Mouse (Mus musculus): ENCODE data around the gene Ring1. TPM values are rescaled to one million over a fixed set of nuclear protein-coding genes. Genes with fewer than 3 reads are reported as not detected.

Gene Ring1
- polyA plus RNA-seq, 1 experiment from 2014 or later: 22.4 TPM

GRCm38 (mm10) chr17:34026917-34027655, 2.6 kb upstream of the Ring1 start:
- Histone ChIP-seq H3K4me3 (peak overlapping the region; percentile 87), H3K27me3 (no peaks in the 10 kb centered on the region), H3K9me3 (no peaks in the 10 kb centered on the region), H3K4me2 (peak overlapping the region; percentile 100), H3K9ac (peak overlapping the region; percentile 96), H3K36me3 (peaks cover 33% of the 10 kb centered on the region), H3K27ac (replicated peaks) (peak overlapping the region; percentile 99), H3K4me1 (replicated peaks) (peaks cover 73% of the 10 kb centered on the region)
- no peak for ATAC-seq (ENCODE audit: low read depth)
- WGBS: 4% methylated on average over 36 of the region's 36 CpGs

- no peaks in the 10 kb centered on the region for H3K9me3 ChIP-seq
- H3K4me3 ChIP-seq: peak overlapping the region; percentile 87
- H3K27ac ChIP-seq (replicated peaks): peak overlapping the region; percentile 99
- H3K27me3 ChIP-seq: no peaks in the 10 kb centered on the region
- ATAC-seq (ENCODE audit: low read depth): no peak
- WGBS: 11% methylated on average over 2 of the region's 2 CpGs
- H3K9ac ChIP-seq: peak overlapping the region; percentile 96
- peaks cover 41% of the 10 kb centered on the region for H3K36me3 ChIP-seq
- H3K4me2 ChIP-seq: peak overlapping the region; percentile 100
- H3K4me1 ChIP-seq (replicated peaks): peaks cover 73% of the 10 kb centered on the region
Observed at GRCm38 (mm10) chr17:34026221-34026620, 1.7 kb upstream of the Ring1 start.

GRCm38 (mm10) chr17:34025756-34026151, 1.3 kb upstream of the Ring1 start:
- WGBS: 4% methylated on average over 7 of the region's 7 CpGs
- Histone ChIP-seq H3K9ac (peak overlapping the region; percentile 96), H3K27ac (replicated peaks) (peak overlapping the region; percentile 99), H3K36me3 (peaks cover 45% of the 10 kb centered on the region), H3K4me1 (replicated peaks) (peaks cover 71% of the 10 kb centered on the region), H3K9me3 (no peaks in the 10 kb centered on the region), H3K4me3 (peak overlapping the region; percentile 87), H3K4me2 (peak overlapping the region; percentile 100), H3K27me3 (no peaks in the 10 kb centered on the region)
- ATAC-seq (ENCODE audit: low read depth): peak; percentile 13

- H3K4me2 ChIP-seq: peak overlapping the region; percentile 100
- no peaks in the 10 kb centered on the region for H3K27me3 ChIP-seq
- peaks cover 51% of the 10 kb centered on the region for H3K36me3 ChIP-seq
- H3K9me3 ChIP-seq: 0 out of 2 replicates have a peak, but pooled peaks cover 6% of the 10 kb centered on the region
- ATAC-seq (ENCODE audit: low read depth): peak; percentile 5; the same call in 1 of the 2 replicates
- H3K27ac ChIP-seq (replicated peaks): peak overlapping the region; percentile 99
- H3K4me1 ChIP-seq (replicated peaks): peaks cover 64% of the 10 kb centered on the region
- WGBS: under 1% methylated on average over 56 of the region's 57 CpGs
- peak overlapping the region; percentile 87 for H3K4me3 ChIP-seq
- peak overlapping the region; percentile 96 for H3K9ac ChIP-seq
Observed at GRCm38 (mm10) chr17:34024861-34025755, 628 bp upstream of the Ring1 start.

GRCm38 (mm10) chr17:34023678-34024077, 802 bp downstream of the Ring1 start:
- peak overlapping the region; percentile 87 for H3K4me3 ChIP-seq
- peak overlapping the region; percentile 96 for H3K9ac ChIP-seq
- peaks cover 50% of the 10 kb centered on the region for H3K4me1 ChIP-seq (replicated peaks)
- H3K9me3 ChIP-seq: peaks cover 16% of the 10 kb centered on the region; the same call in 1 of the 2 replicates
- 69% methylated on average over 9 of the region's 9 CpGs for WGBS
- H3K36me3 ChIP-seq: peaks cover 41% of the 10 kb centered on the region
- no peak for ATAC-seq (ENCODE audit: low read depth)
- H3K4me2 ChIP-seq: peak overlapping the region; percentile 100
- no peaks in the 10 kb centered on the region for H3K27me3 ChIP-seq
- H3K27ac ChIP-seq (replicated peaks): peak overlapping the region; percentile 99

GRCm38 (mm10) chr17:34022987-34023386, 1.5 kb downstream of the Ring1 start:
- peaks cover 36% of the 10 kb centered on the region for H3K36me3 ChIP-seq
- H3K9ac ChIP-seq: no peak overlapping the region
- no peak overlapping the region for H3K4me3 ChIP-seq
- H3K9me3 ChIP-seq: peaks cover 16% of the 10 kb centered on the region; the same call in 1 of the 2 replicates
- peaks cover 43% of the 10 kb centered on the region for H3K4me1 ChIP-seq (replicated peaks)
- H3K4me2 ChIP-seq: no peak overlapping the region
- WGBS: 95% methylated on average over 20 of the region's 20 CpGs
- H3K27ac ChIP-seq (replicated peaks): no peak overlapping the region
- ATAC-seq (ENCODE audit: low read depth): no peak
- H3K27me3 ChIP-seq: no peaks in the 10 kb centered on the region

- no peak for ATAC-seq (ENCODE audit: low read depth)
- Histone ChIP-seq H3K27ac (replicated peaks) (no peak overlapping the region), H3K4me3 (no peak overlapping the region), H3K27me3 (no peaks in the 10 kb centered on the region), H3K4me2 (no peak overlapping the region), H3K9ac (no peak overlapping the region), H3K36me3 (peaks cover 36% of the 10 kb centered on the region), H3K9me3 (peaks cover 16% of the 10 kb centered on the region; the same call in 1 of the 2 replicates), H3K4me1 (replicated peaks) (peaks cover 38% of the 10 kb centered on the region)
- 92% methylated on average over 14 of the region's 14 CpGs for WGBS
Observed at GRCm38 (mm10) chr17:34022414-34022783, 2.1 kb downstream of the Ring1 start.

GRCm38 (mm10) chr17:34021539-34022413, 2.7 kb downstream of the Ring1 start:
- no peak overlapping the region for H3K4me3 ChIP-seq
- H3K27me3 ChIP-seq: no peaks in the 10 kb centered on the region
- no peak overlapping the region for H3K27ac ChIP-seq (replicated peaks)
- H3K4me2 ChIP-seq: no peak overlapping the region
- no peak for ATAC-seq (ENCODE audit: low read depth)
- peaks cover 36% of the 10 kb centered on the region for H3K36me3 ChIP-seq
- no peak overlapping the region for H3K9ac ChIP-seq
- H3K4me1 ChIP-seq (replicated peaks): peaks cover 32% of the 10 kb centered on the region
- H3K9me3 ChIP-seq: peaks cover 16% of the 10 kb centered on the region; the same call in 1 of the 2 replicates
- 95% methylated on average over 23 of the region's 23 CpGs for WGBS

- ATAC-seq (ENCODE audit: low read depth): no peak
- H3K4me1 ChIP-seq (replicated peaks): no peaks in the 10 kb centered on the region
- no peak overlapping the region for H3K27ac ChIP-seq (replicated peaks)
- 0 out of 2 replicates have a peak, but pooled peaks cover 4% of the 10 kb centered on the region for H3K9me3 ChIP-seq
- peaks cover 5% of the 10 kb centered on the region; the same call in 1 of the 2 replicates for H3K36me3 ChIP-seq
- H3K4me3 ChIP-seq: no peak overlapping the region
- H3K4me2 ChIP-seq: no peak overlapping the region
- 85% methylated on average over 8 of the region's 8 CpGs for WGBS
- H3K9ac ChIP-seq: no peak overlapping the region
- no peaks in the 10 kb centered on the region for H3K27me3 ChIP-seq
Observed at GRCm38 (mm10) chr17:34013436-34013835, 11.0 kb downstream of the Ring1 start.

GRCm38 (mm10) chr17:34010156-34010555, 14.3 kb downstream of the Ring1 start:
- Histone ChIP-seq H3K9me3 (no peaks in the 10 kb centered on the region), H3K4me2 (no peak overlapping the region), H3K9ac (no peak overlapping the region), H3K4me1 (replicated peaks) (no peaks in the 10 kb centered on the region), H3K27ac (replicated peaks) (no peak overlapping the region), H3K4me3 (no peak overlapping the region), H3K36me3 (peaks cover 3% of the 10 kb centered on the region; the same call in 1 of the 2 replicates), H3K27me3 (0 out of 2 replicates have a peak, but pooled peaks cover 2% of the 10 kb centered on the region)
- WGBS: 82% methylated on average over 5 of the region's 5 CpGs
- ATAC-seq (ENCODE audit: low read depth): no peak

- Histone ChIP-seq H3K9me3 (no peaks in the 10 kb centered on the region), H3K4me3 (no peak overlapping the region)
Observed at GRCm38 (mm10) chr17:34006570-34006969, 17.9 kb downstream of the Ring1 start.

More at GRCm38 (mm10) chr17:34006570-34006969, 17.9 kb downstream of the Ring1 start:
- no peak overlapping the region for H3K9ac ChIP-seq
- peaks cover 11% of the 10 kb centered on the region for H3K27me3 ChIP-seq
- no peaks in the 10 kb centered on the region for H3K36me3 ChIP-seq
- 42% methylated on average over 2 of the region's 2 CpGs for WGBS
- no peak overlapping the region for H3K4me2 ChIP-seq
- no peak overlapping the region for H3K27ac ChIP-seq (replicated peaks)
- no peaks in the 10 kb centered on the region for H3K4me1 ChIP-seq (replicated peaks)
- no peak for ATAC-seq (ENCODE audit: low read depth)

Data from neural tube, embryonic 13.5 days (tissue).